Mouse (Mus musculus): ENCODE data around the gene Gbx1. TPM values are rescaled to one million over a fixed set of nuclear protein-coding genes. Genes with fewer than 3 reads are reported as not detected.
A peak's percentile ranks its signal among the peaks of the same experiment; 100 is the strongest.

Gene Gbx1
- polyA plus RNA-seq, 1 experiment from 2014 or later = not detected

- no peak overlapping the region for H3K4me2 ChIP-seq (ENCODE audit: low read depth, low read length)
- H3K9me3 ChIP-seq (ENCODE audit: low read length) = no peaks in the 10 kb centered on the region
- peaks cover 4% of the 10 kb centered on the region for H3K4me1 ChIP-seq (ENCODE audit: insufficient read depth)
- peaks cover 62% of the 10 kb centered on the region for H3K27me3 ChIP-seq (ENCODE audit: insufficient read depth, low read length)
- DNase-seq = no peak
- no peak for ATAC-seq
- no peaks in the 10 kb centered on the region for H3K36me3 ChIP-seq (replicated peaks; ENCODE audit: insufficient read depth, low read length)
- 52% methylated on average over 8 of the region's 8 CpGs for WGBS (ENCODE audit: insufficient replicate concordance)
- H3K4me3 ChIP-seq (ENCODE audit: low read depth, low read length) = no peak overlapping the region
- no peak overlapping the region for H3K9ac ChIP-seq (replicated peaks)
- no peak for TF ChIP-seq EP300 (IDR thresholded peaks at IDR 0.05; ENCODE audit: low read depth)
- TF ChIP-seq CTCF (IDR thresholded peaks at IDR 0.05; ENCODE audit: low read depth) = no peak
- H3K27ac ChIP-seq (ENCODE audit: low read depth) = no peak overlapping the region
Observed at GRCm38 (mm10) chr5:24521366-24521765, 5.6 kb downstream of the Gbx1 start.

- no peaks in the 10 kb centered on the region for H3K36me3 ChIP-seq (replicated peaks; ENCODE audit: insufficient read depth, low read length)
- no peak overlapping the region for H3K27ac ChIP-seq (ENCODE audit: low read depth)
- no peaks in the 10 kb centered on the region for H3K9me3 ChIP-seq (ENCODE audit: low read length)
- no peak overlapping the region for H3K4me2 ChIP-seq (ENCODE audit: low read depth, low read length)
- DNase-seq (peak; percentile 53), ATAC-seq (peak; percentile 48; the same call in 1 of the 2 replicates)
- WGBS (ENCODE audit: insufficient replicate concordance) = 46% methylated on average over 8 of the region's 8 CpGs
- no peaks in the 10 kb centered on the region for H3K27me3 ChIP-seq (ENCODE audit: insufficient read depth, low read length)
- TF ChIP-seq EP300 (IDR thresholded peaks at IDR 0.05; ENCODE audit: low read depth) (no peak), CTCF (IDR thresholded peaks at IDR 0.05; ENCODE audit: low read depth) (no peak)
- H3K4me1 ChIP-seq (ENCODE audit: insufficient read depth) = no peaks in the 10 kb centered on the region
- no peak overlapping the region for H3K4me3 ChIP-seq (ENCODE audit: low read depth, low read length)
- H3K9ac ChIP-seq (replicated peaks) = no peak overlapping the region
Observed at GRCm38 (mm10) chr5:24512271-24512670, 14.7 kb downstream of the Gbx1 start.

GRCm38 (mm10) chr5:24510635-24511034, 16.4 kb downstream of the Gbx1 start:
- no peaks in the 10 kb centered on the region for H3K36me3 ChIP-seq (replicated peaks; ENCODE audit: insufficient read depth, low read length)
- no peaks in the 10 kb centered on the region for H3K4me1 ChIP-seq (ENCODE audit: insufficient read depth)
- WGBS (ENCODE audit: insufficient replicate concordance) = 50% methylated on average over 11 of the region's 11 CpGs
- 0 out of 2 replicates have a peak, but pooled peaks cover 3% of the 10 kb centered on the region for H3K27me3 ChIP-seq (ENCODE audit: insufficient read depth, low read length)
- H3K27ac ChIP-seq (ENCODE audit: low read depth) = no peak overlapping the region
- ATAC-seq = no peak
- TF ChIP-seq EP300 (IDR thresholded peaks at IDR 0.05; ENCODE audit: low read depth) = no peak
- peak; percentile 62 for TF ChIP-seq CTCF (IDR thresholded peaks at IDR 0.05; ENCODE audit: low read depth)
- peak; percentile 54 for DNase-seq
- no peak overlapping the region for H3K4me2 ChIP-seq (ENCODE audit: low read depth, low read length)
- H3K9ac ChIP-seq (replicated peaks) = no peak overlapping the region
- no peak overlapping the region for H3K4me3 ChIP-seq (ENCODE audit: low read depth, low read length)
- H3K9me3 ChIP-seq (ENCODE audit: low read length) = no peaks in the 10 kb centered on the region

- ATAC-seq (no peak), DNase-seq (no peak)
- Histone ChIP-seq H3K27ac (ENCODE audit: low read depth) (no peak overlapping the region), H3K4me3 (ENCODE audit: low read depth, low read length) (no peak overlapping the region), H3K4me2 (ENCODE audit: low read depth, low read length) (no peak overlapping the region), H3K9me3 (ENCODE audit: low read length) (no peaks in the 10 kb centered on the region), H3K36me3 (replicated peaks; ENCODE audit: insufficient read depth, low read length) (no peaks in the 10 kb centered on the region), H3K4me1 (ENCODE audit: insufficient read depth) (0 out of 2 replicates have a peak, but pooled peaks cover 3% of the 10 kb centered on the region), H3K9ac (replicated peaks) (no peak overlapping the region), H3K27me3 (ENCODE audit: insufficient read depth, low read length) (peaks cover 8% of the 10 kb centered on the region; the same call in 1 of the 2 replicates)
- peak; percentile 21; the same call in 1 of the 2 replicates for TF ChIP-seq CTCF (IDR thresholded peaks at IDR 0.05; ENCODE audit: low read depth)
- no peak for TF ChIP-seq EP300 (IDR thresholded peaks at IDR 0.05; ENCODE audit: low read depth)
- 84% methylated on average over 7 of the region's 7 CpGs for WGBS (ENCODE audit: insufficient replicate concordance)
Observed at GRCm38 (mm10) chr5:24508406-24508805, 18.6 kb downstream of the Gbx1 start.

- ATAC-seq (no peak), DNase-seq (no peak)
- no peak overlapping the region for H3K4me3 ChIP-seq (ENCODE audit: low read depth, low read length)
- H3K9me3 ChIP-seq (ENCODE audit: low read length) = no peaks in the 10 kb centered on the region
- 19% methylated on average over 2 of the region's 2 CpGs for WGBS (ENCODE audit: insufficient replicate concordance)
- H3K4me1 ChIP-seq (ENCODE audit: insufficient read depth) = 0 out of 2 replicates have a peak, but pooled peaks cover 3% of the 10 kb centered on the region
- no peak overlapping the region for H3K9ac ChIP-seq (replicated peaks)
- TF ChIP-seq EP300 (IDR thresholded peaks at IDR 0.05; ENCODE audit: low read depth) = no peak
- no peak for TF ChIP-seq CTCF (IDR thresholded peaks at IDR 0.05; ENCODE audit: low read depth)
- peaks cover 8% of the 10 kb centered on the region; the same call in 1 of the 2 replicates for H3K27me3 ChIP-seq (ENCODE audit: insufficient read depth, low read length)
- peaks cover 11% of the 10 kb centered on the region for H3K36me3 ChIP-seq (replicated peaks; ENCODE audit: insufficient read depth, low read length)
- no peak overlapping the region for H3K4me2 ChIP-seq (ENCODE audit: low read depth, low read length)
- no peak overlapping the region for H3K27ac ChIP-seq (ENCODE audit: low read depth)
Observed at GRCm38 (mm10) chr5:24505513-24505912, 21.5 kb downstream of the Gbx1 start.

- 0 out of 2 replicates have a peak, but pooled peaks cover 3% of the 10 kb centered on the region for H3K4me1 ChIP-seq (ENCODE audit: insufficient read depth)
- no peak overlapping the region for H3K27ac ChIP-seq (ENCODE audit: low read depth)
- TF ChIP-seq EP300 (IDR thresholded peaks at IDR 0.05; ENCODE audit: low read depth) (no peak), CTCF (IDR thresholded peaks at IDR 0.05; ENCODE audit: low read depth) (no peak)
- peaks cover 8% of the 10 kb centered on the region; the same call in 1 of the 2 replicates for H3K27me3 ChIP-seq (ENCODE audit: insufficient read depth, low read length)
- no peak for ATAC-seq
- H3K4me3 ChIP-seq (ENCODE audit: low read depth, low read length) = no peak overlapping the region
- DNase-seq = no peak
- no peaks in the 10 kb centered on the region for H3K9me3 ChIP-seq (ENCODE audit: low read length)
- no peak overlapping the region for H3K4me2 ChIP-seq (ENCODE audit: low read depth, low read length)
- peaks cover 17% of the 10 kb centered on the region for H3K36me3 ChIP-seq (replicated peaks; ENCODE audit: insufficient read depth, low read length)
- WGBS (ENCODE audit: insufficient replicate concordance) = 79% methylated on average over 4 of the region's 4 CpGs
- no peak overlapping the region for H3K9ac ChIP-seq (replicated peaks)
Observed at GRCm38 (mm10) chr5:24502786-24503185, 24.2 kb downstream of the Gbx1 start.
